Mouse (Mus musculus) adrenal gland, postnatal 36 days (tissue): ENCODE measurements around the gene Acer1. TPM values are rescaled to one million over a fixed set of nuclear protein-coding genes. Genes with fewer than 3 reads are reported as not detected.

ENCODE experiments used
- total RNA-seq, 2 experiments: library from RNA; stranded (reverse); gene quantifications; 2 replicates each; pipeline ENCODE4 v1.2.3; 2021

Gene Acer1
- total RNA-seq, 2 experiments from 2014 or later = 0.23 TPM; not detected in 1

Other genes with a start within 250 kb of the Acer1 start
- gene Nrtn, start 224.6 kb downstream of the Acer1 start, total RNA-seq = 1 to 10 TPM; 3.8 to 5.4 TPM
- gene Dus3l, start 217.4 kb downstream of the Acer1 start, total RNA-seq = 10 to 100 TPM; 31.5 to 32.5 TPM
- under 1 TPM; 0.26 to 0.60 TPM for gene Prr22, start 211.9 kb downstream of the Acer1 start, total RNA-seq
- gene Rfx2, start 151.1 kb downstream of the Acer1 start, total RNA-seq = 1 to 10 TPM; 4.4 to 5.3 TPM
- under 1 TPM; 0.30 to 0.53 TPM for gene Acsbg2, start 107.7 kb downstream of the Acer1 start, total RNA-seq
- gene 1700061G19Rik, start 106.6 kb downstream of the Acer1 start, total RNA-seq = 10 to 100 TPM in 1 of 2 experiments, 1 to 10 TPM in 1; 4.8 to 12.3 TPM
- 10 to 100 TPM; 32.6 to 35.6 TPM for gene Mllt1, start 46.7 kb downstream of the Acer1 start, total RNA-seq
- gene Clpp, start 8.2 kb upstream of the Acer1 start, total RNA-seq = 100 to 1,000 TPM; 110 to 114 TPM
- 10 to 100 TPM; 50.3 to 83.8 TPM for gene Alkbh7, start 15.2 kb upstream of the Acer1 start, total RNA-seq
- gene Pspn, start 17.9 kb upstream of the Acer1 start, total RNA-seq = 1 to 10 TPM in 1 of 2 experiments, under 1 TPM in 1; 0.76 to 2.7 TPM
- gene Gtf2f1, start 29.2 kb upstream of the Acer1 start, total RNA-seq = 10 to 100 TPM; 44.3 to 65.3 TPM
- not detected for gene Gm17949, start 29.3 kb upstream of the Acer1 start, total RNA-seq
- gene Khsrp, start 49.4 kb upstream of the Acer1 start, total RNA-seq = 10 to 100 TPM; 97.1 to 97.2 TPM
- gene Slc25a41, start 59.5 kb upstream of the Acer1 start, total RNA-seq = not detected
- under 1 TPM in 1 of 2 experiments, not detected in 1; 0.82 TPM for gene Crb3, start 77.0 kb upstream of the Acer1 start, total RNA-seq
- 10 to 100 TPM; 76.6 to 80.3 TPM for gene Slc25a23, start 77.7 kb upstream of the Acer1 start, total RNA-seq
- 1 to 10 TPM; 1.3 to 2.8 TPM for gene Dennd1c, start 96.4 kb upstream of the Acer1 start, total RNA-seq
- 1 to 10 TPM; 3.7 to 4.2 TPM for gene Tubb4a, start 105.7 kb upstream of the Acer1 start, total RNA-seq
- gene Tnfsf9, start 123.2 kb upstream of the Acer1 start, total RNA-seq = under 1 TPM; 0.23 to 0.40 TPM
- gene Cd70, start 167.7 kb upstream of the Acer1 start, total RNA-seq = not detected
- under 1 TPM; 0.17 to 0.20 TPM for gene Tnfsf14, start 212.1 kb upstream of the Acer1 start, total RNA-seq
- 100 to 1,000 TPM; 231 to 623 TPM for gene C3, start 246.0 kb upstream of the Acer1 start, total RNA-seq